Mouse (Mus musculus) central nervous system, embryonic 14 days (tissue): ENCODE measurements around the gene Olfr1431. TPM values are rescaled to one million over a fixed set of nuclear protein-coding genes. Genes with fewer than 3 reads are reported as not detected.

Experiments used
- polyA plus RNA-seq: library from polyadenylated mRNA; depleted of rRNA; stranded (reverse); fragments of >200 nt; gene quantifications from 2 replicates; pipeline ENCODE4 v1.2.3, GENCODE M21; 2012; rRNA removed

Olfr1431 gene
- not detected in 2 replicates for polyA plus RNA-seq

GRCm38 (mm10) chr19:12200334-12200733, at the start of gene Olfr1431:
Gene Olfr1431, plus strand, starts transcription at chr19:12200634.

GRCm38 (mm10) chr19:12170062-12170599, 30.3 kb upstream of the Olfr1431 start, which contains the start of gene Olfr1555-ps1:
Gene Olfr1555-ps1, minus strand, starts transcription at chr19:12170112.

GRCm38 (mm10) chr19:12232496-12232895, 32.1 kb downstream of the Olfr1431 start, which contains the start of gene Olfr1432:
Gene Olfr1432, minus strand, starts transcription at chr19:12232596.

GRCm38 (mm10) chr19:12241559-12241958, 41.1 kb downstream of the Olfr1431 start, which contains the start of gene Olfr262:
Gene Olfr262, minus strand, starts transcription at chr19:12241659.

GRCm38 (mm10) chr19:12260732-12261131, 60.3 kb downstream of the Olfr1431 start, which contains the start of gene Olfr235:
Gene Olfr235, plus strand, starts transcription at chr19:12261032.

Other genes starting within 250 kb of the Olfr1431 start
- 34.8 and 35.5 TPM in 2 replicates for gene Osbp, start 234.7 kb upstream of the Olfr1431 start, polyA plus RNA-seq
- gene Olfr1423, start 159.3 kb upstream of the Olfr1431 start, polyA plus RNA-seq = not detected in 2 replicates
- gene Olfr1424, start 138.0 kb upstream of the Olfr1431 start, polyA plus RNA-seq = not detected in 2 replicates
- not detected in 2 replicates for gene Olfr1425, start 122.9 kb upstream of the Olfr1431 start, polyA plus RNA-seq
- gene Olfr1426, start 108.6 kb upstream of the Olfr1431 start, polyA plus RNA-seq = not detected in 2 replicates
- gene Olfr1427, start 97.3 kb upstream of the Olfr1431 start, polyA plus RNA-seq = not detected in 2 replicates
- gene Olfr1428, start 84.7 kb upstream of the Olfr1431 start, polyA plus RNA-seq = not detected in 2 replicates
- not detected in 2 replicates for gene Olfr76, start 77.4 kb upstream of the Olfr1431 start, polyA plus RNA-seq
- not detected in 2 replicates for gene Olfr1555-ps1, start 30.5 kb upstream of the Olfr1431 start, polyA plus RNA-seq
- gene Olfr1432, start 32.0 kb downstream of the Olfr1431 start, polyA plus RNA-seq = not detected in 2 replicates
- not detected in 2 replicates for gene Olfr262, start 41.0 kb downstream of the Olfr1431 start, polyA plus RNA-seq
- gene Olfr235, start 60.4 kb downstream of the Olfr1431 start, polyA plus RNA-seq = not detected in 2 replicates
- gene Olfr1434, start 79.2 kb downstream of the Olfr1431 start, polyA plus RNA-seq = not detected in 2 replicates
- not detected in 2 replicates for gene Olfr1436, start 98.5 kb downstream of the Olfr1431 start, polyA plus RNA-seq
- gene Olfr1437, start 124.5 kb downstream of the Olfr1431 start, polyA plus RNA-seq = not detected in 2 replicates
- not detected in 2 replicates for gene Olfr1438-ps1, start 135.3 kb downstream of the Olfr1431 start, polyA plus RNA-seq
- not detected in 2 replicates for gene Olfr1440, start 186.6 kb downstream of the Olfr1431 start, polyA plus RNA-seq
- gene Olfr1441, start 216.8 kb downstream of the Olfr1431 start, polyA plus RNA-seq = not detected in 2 replicates
- not detected in 2 replicates for gene Pfpl, start 227.3 kb downstream of the Olfr1431 start, polyA plus RNA-seq